Mouse (Mus musculus) G1E (cell line): Measurements from ENCODE around the gene Fstl1. TPM values are rescaled to one million over a fixed set of nuclear protein-coding genes. Genes with fewer than 3 reads are reported as not detected.

Source experiments
- ATAC-seq: 2 replicates; pipeline ENCODE4 v1.8.0; 2016; ENCODE audit warnings: mild to moderate bottlenecking; ENCODE audit not compliant: insufficient number of reproducible peaks, poor library complexity, low FRiP score, severe bottlenecking; ENCODE audit errors: extremely low read depth
- DNase-seq: peaks from one replicate; pipeline ENCODE4 v3.0.0; 2012; ENCODE audit warnings: low spot score
- H3K27me3 ChIP-seq: 2 replicates; pipeline ENCODE4 v1.6.1; 2012; ENCODE audit warnings: mild to moderate bottlenecking, low read length, inconsistent platforms; ENCODE audit not compliant: insufficient read depth
- H3K36me3 ChIP-seq: replicated peaks from 2 replicates; pipeline ENCODE3; 2012; ENCODE audit warnings: mild to moderate bottlenecking, inconsistent platforms
- H3K4me1 ChIP-seq: 2 replicates; pipeline ENCODE4 v1.6.1; 2012; ENCODE audit warnings: low read depth, low read length, inconsistent platforms, mixed read lengths; ENCODE audit not compliant: insufficient read depth
- H3K4me3 ChIP-seq: 2 replicates; pipeline ENCODE4 v1.5.1; 2012; ENCODE audit warnings: low read depth, mild to moderate bottlenecking, inconsistent platforms, low read length, moderate library complexity, mixed read lengths
- H3K9me3 ChIP-seq: replicated peaks from 2 replicates; pipeline ENCODE4 v1.6.1; 2012; ENCODE audit warnings: inconsistent platforms
- CTCF ChIP-seq: IDR thresholded peaks from 2 replicates; pipeline ENCODE4 v1.5.1; 2012; ENCODE audit warnings: low read depth, low read length, inconsistent platforms, mixed read lengths
- GATA1 ChIP-seq: IDR thresholded peaks from 2 replicates; pipeline ENCODE4 v1.6.1; 2012; ENCODE audit warnings: borderline replicate concordance, low read length, inconsistent platforms, mixed read lengths
- GATA2 ChIP-seq: IDR thresholded peaks from 2 replicates; pipeline ENCODE4 v1.6.1; 2012; ENCODE audit warnings: low read depth, low read length, inconsistent platforms, borderline replicate concordance
- POLR2AphosphoS5 ChIP-seq: IDR thresholded peaks from 2 replicates; pipeline ENCODE4 v1.6.1; 2012; ENCODE audit warnings: low read depth, low read length, inconsistent platforms; ENCODE audit not compliant: insufficient replicate concordance
- TAL1 ChIP-seq: conservative IDR thresholded peaks from 2 replicates; pipeline ENCODE4 v1.6.1; 2012; ENCODE audit warnings: low read depth, low read length, inconsistent platforms, mixed read lengths
- polyA plus RNA-seq: library from polyadenylated mRNA; stranded (reverse); fragments of >175 nt; gene quantifications from 2 replicates; pipeline ENCODE4 v1.2.3, GENCODE M21; 2012
- total RNA-seq, 2 experiments: library from RNA; stranded (forward) in 1 of 2; stranded (reverse) in 1 of 2; fragments of 200-1000 nt in 1 of 2; fragments of >200 nt in 1 of 2; fragmentation: Nextera tagmentation in 1 of 2; gene quantifications; 2 replicates each; pipeline ENCODE4 v1.2.3; 2014 to 2017

Gene Fstl1
- total and polyA plus RNA-seq, 3 experiments: 0.67 to 7.4 (median 4.8) TPM

GRCm38 (mm10) chr16:37784526-37784925 lies 7.9 kb downstream of the Fstl1 start:
- peaks cover 25% of the 10 kb centered on the region for H3K27me3 ChIP-seq
- peaks cover 18% of the 10 kb centered on the region for H3K36me3 ChIP-seq
- H3K4me3 ChIP-seq: no peak overlapping the region
- peaks cover 27% of the 10 kb centered on the region for H3K4me1 ChIP-seq
- ATAC-seq (no peak), DNase-seq (no peak)
- no peaks in the 10 kb centered on the region for H3K9me3 ChIP-seq
- TF ChIP-seq GATA1: no peak
- TF ChIP-seq TAL1: no peak
- no peak for TF ChIP-seq CTCF

GRCm38 (mm10) chr16:37787558-37788194 lies 11.0 kb downstream of the Fstl1 start:
- DNase-seq (no peak), ATAC-seq (no peak)
- H3K9me3 ChIP-seq: no peaks in the 10 kb centered on the region
- TF ChIP-seq GATA1 (no peak), TAL1 (no peak), CTCF (no peak), POLR2AphosphoS5 (no peak), GATA2 (no peak)
- peaks cover 11% of the 10 kb centered on the region for H3K4me1 ChIP-seq
- peaks cover 22% of the 10 kb centered on the region for H3K36me3 ChIP-seq
- H3K27me3 ChIP-seq: peaks cover 37% of the 10 kb centered on the region
- H3K4me3 ChIP-seq: no peak overlapping the region

- TF ChIP-seq GATA1: no peak
- TF ChIP-seq CTCF: no peak
- Histone ChIP-seq H3K9me3 (no peaks in the 10 kb centered on the region), H3K4me3 (no peak overlapping the region), H3K4me1 (peaks cover 11% of the 10 kb centered on the region), H3K36me3 (peaks cover 25% of the 10 kb centered on the region), H3K27me3 (peaks cover 41% of the 10 kb centered on the region)
- ATAC-seq (no peak), DNase-seq (no peak)
Measured at GRCm38 (mm10) chr16:37788367-37789014, 11.8 kb downstream of the Fstl1 start.

- ATAC-seq: no peak
- no peak for DNase-seq
Measured at GRCm38 (mm10) chr16:37789015-37789381, 12.3 kb downstream of the Fstl1 start.

GRCm38 (mm10) chr16:37789394-37789920 lies 12.8 kb downstream of the Fstl1 start:
- Histone ChIP-seq H3K27me3 (peaks cover 42% of the 10 kb centered on the region), H3K9me3 (no peaks in the 10 kb centered on the region), H3K4me3 (no peak overlapping the region), H3K36me3 (peaks cover 29% of the 10 kb centered on the region), H3K4me1 (peaks cover 11% of the 10 kb centered on the region)
- ATAC-seq (no peak), DNase-seq (no peak)
- TF ChIP-seq GATA1: no peak

More at GRCm38 (mm10) chr16:37789015-37789381, 12.3 kb downstream of the Fstl1 start:
- H3K27me3 ChIP-seq: peaks cover 42% of the 10 kb centered on the region
- H3K36me3 ChIP-seq: peaks cover 29% of the 10 kb centered on the region
- TF ChIP-seq TAL1: no peak
- TF ChIP-seq GATA2: no peak
- TF ChIP-seq POLR2AphosphoS5: no peak
- no peak for TF ChIP-seq GATA1
- no peak overlapping the region for H3K4me3 ChIP-seq
- no peaks in the 10 kb centered on the region for H3K9me3 ChIP-seq
- H3K4me1 ChIP-seq: peaks cover 11% of the 10 kb centered on the region

- H3K4me3 ChIP-seq: no peak overlapping the region
- H3K36me3 ChIP-seq: peaks cover 29% of the 10 kb centered on the region
- H3K4me1 ChIP-seq: peaks cover 11% of the 10 kb centered on the region
- TF ChIP-seq CTCF: no peak
- no peak for TF ChIP-seq TAL1
- TF ChIP-seq POLR2AphosphoS5: no peak
- TF ChIP-seq GATA2: no peak
- no peak for TF ChIP-seq GATA1
- peaks cover 45% of the 10 kb centered on the region for H3K27me3 ChIP-seq
- DNase-seq: no peak
- no peaks in the 10 kb centered on the region for H3K9me3 ChIP-seq
- ATAC-seq: no peak
Measured at GRCm38 (mm10) chr16:37790008-37790780, 13.5 kb downstream of the Fstl1 start.

- Histone ChIP-seq H3K9me3 (no peaks in the 10 kb centered on the region), H3K4me1 (peaks cover 11% of the 10 kb centered on the region), H3K4me3 (no peak overlapping the region), H3K36me3 (peaks cover 28% of the 10 kb centered on the region), H3K27me3 (peaks cover 44% of the 10 kb centered on the region)
- ATAC-seq (no peak), DNase-seq (no peak)
- no peak for TF ChIP-seq POLR2AphosphoS5
- no peak for TF ChIP-seq TAL1
- no peak for TF ChIP-seq GATA2
- no peak for TF ChIP-seq GATA1
- TF ChIP-seq CTCF: no peak
Measured at GRCm38 (mm10) chr16:37790781-37791175, 14.1 kb downstream of the Fstl1 start.
